8 mouse cellular contexts compared by ENCODE assay signal in the genomic region with DNA sequence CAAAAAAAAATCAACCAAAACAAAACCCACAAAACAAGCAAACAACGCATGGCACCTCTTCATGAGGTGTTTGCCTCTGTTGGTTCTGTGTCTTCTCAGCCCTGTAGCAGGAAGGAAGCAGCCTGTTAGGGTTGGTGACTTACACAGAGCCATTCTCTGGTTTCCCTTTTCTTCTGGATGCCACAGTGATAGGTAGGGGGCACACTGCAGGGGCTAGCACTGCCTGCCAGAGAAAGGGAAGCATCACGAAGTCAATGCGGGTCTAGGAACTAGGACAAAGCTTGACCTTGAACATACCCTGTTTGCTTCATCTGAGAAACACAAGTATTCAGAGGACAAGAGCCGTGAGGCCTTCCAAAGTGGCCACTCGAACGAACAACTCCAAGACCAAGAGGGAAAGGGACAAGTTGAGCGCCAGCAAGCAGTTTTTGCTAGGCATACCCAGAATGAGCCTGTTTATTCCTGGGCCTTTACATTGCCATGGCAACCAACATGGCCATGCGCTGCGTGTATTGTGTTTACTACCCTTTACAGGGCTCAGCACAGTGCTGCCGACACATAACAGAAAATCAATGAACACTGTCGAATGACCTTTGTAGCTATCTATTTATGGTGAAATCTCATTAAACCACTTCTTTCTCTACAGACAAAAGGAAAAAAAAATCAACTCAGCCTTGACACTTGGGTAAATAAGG.
DNase-seq lines count a peak whose midpoint lies in the region; ATAC-seq and TF ChIP-seq lines count a peak whose summit lies in the region.

No protein-coding gene starts in this region.

- no peaks in the 10 kb centered on the region for H3K9me3 ChIP-seq in ES-E14 (ENCODE audit: control insufficient read depth, insufficient read depth, low read depth, low read length)
- H3K9me3 ChIP-seq in embryonic facial prominence, embryonic 10.5 days, result no peaks in the 10 kb centered on the region
- H3K9me3 ChIP-seq in kidney, embryonic 15.5 days (replicated peaks), result no peaks in the 10 kb centered on the region
- no peaks in the 10 kb centered on the region for H3K9me3 ChIP-seq in midbrain, embryonic 14.5 days (ENCODE audit: control insufficient read depth, low read length)
- peaks cover 6% of the 10 kb centered on the region; the same call in 1 of the 2 replicates for H3K9me3 ChIP-seq in heart, embryonic 12.5 days (replicated peaks)

- H3K4me3 ChIP-seq in ES-E14 (ENCODE audit: insufficient read depth in 1 of 2, low read depth in 1 of 2, low read length in 2 of 2, poor library complexity in 1 of 2, severe bottlenecking in 1 of 2), result no peak overlapping the region
- H3K4me3 ChIP-seq in embryonic facial prominence, embryonic 10.5 days, result no peak overlapping the region
- H3K4me3 ChIP-seq in kidney, embryonic 15.5 days (replicated peaks), result no peak overlapping the region
- H3K4me3 ChIP-seq in midbrain, embryonic 14.5 days (replicated peaks; ENCODE audit: low read depth, low read length), result no peak overlapping the region
- H3K4me3 ChIP-seq in heart, embryonic 12.5 days, result no peak overlapping the region

- WGBS in embryonic facial prominence, embryonic 10.5 days, result 74% methylated on average over 11 of the region's 11 CpGs
- 82% methylated on average over 11 of the region's 11 CpGs for WGBS in kidney, embryonic 15.5 days
- WGBS in midbrain, embryonic 14.5 days, result 24% methylated on average over 11 of the region's 11 CpGs
- 72% methylated on average over 11 of the region's 11 CpGs for WGBS in heart, embryonic 12.5 days

- no peak overlapping the region for H3K4me2 ChIP-seq in kidney, embryonic 15.5 days
- peak overlapping the region; percentile 5 for H3K4me2 ChIP-seq in midbrain, embryonic 14.5 days (ENCODE audit: low read length)
- no peak overlapping the region for H3K4me2 ChIP-seq in heart, embryonic 12.5 days

- DNase-seq in ES-E14 (ENCODE audit: low read depth, low spot score), result no peak
- DNase-seq in embryonic facial prominence, embryonic 10.5 days (ENCODE audit: low spot score), result peak; percentile 21
- peak; percentile 82 for DNase-seq in midbrain, embryonic 14.5 days
- DNase-seq in thymus, adult 18-20 months, result no peak
- DNase-seq in heart, adult 18-20 months, result no peak

- H3K4me1 ChIP-seq in ES-E14 (ENCODE audit: control insufficient read depth in 2 of 2, insufficient read depth in 2 of 2, low read length in 2 of 2, poor library complexity in 1 of 2), result no peaks in the 10 kb centered on the region
- no peaks in the 10 kb centered on the region for H3K4me1 ChIP-seq in embryonic facial prominence, embryonic 10.5 days
- H3K4me1 ChIP-seq in kidney, embryonic 15.5 days, result 0 out of 2 replicates have a peak, but pooled peaks cover 6% of the 10 kb centered on the region
- H3K4me1 ChIP-seq in midbrain, embryonic 14.5 days (ENCODE audit: control insufficient read depth, insufficient read depth, low read length), result no peaks in the 10 kb centered on the region
- H3K4me1 ChIP-seq in heart, embryonic 12.5 days (replicated peaks), result peaks cover 2% of the 10 kb centered on the region; the same call in 1 of the 2 replicates

- H3K27ac ChIP-seq in ES-E14 (ENCODE audit: insufficient read depth, low read depth, low read length, poor library complexity, severe bottlenecking), result no peak overlapping the region
- H3K27ac ChIP-seq in embryonic facial prominence, embryonic 10.5 days (replicated peaks), result no peak overlapping the region
- H3K27ac ChIP-seq in kidney, embryonic 15.5 days, result peak overlapping the region; percentile 79
- 0 out of 2 replicates have a peak overlapping the region, but pooled peaks have one; percentile 0 for H3K27ac ChIP-seq in midbrain, embryonic 14.5 days (replicated peaks; ENCODE audit: low read depth, low read length)
- no peak overlapping the region for H3K27ac ChIP-seq in heart, embryonic 12.5 days (ENCODE audit: poor library complexity, severe bottlenecking)

- in situ Hi-C loops in ES-E14 (cut with MboI; ENCODE audit: low sequenced_read_pairs in 2 of 2, unreplicated experiment in 2 of 2), result no loop called here

- no peak for ATAC-seq in kidney, embryonic 15.5 days (replicated peaks; ENCODE audit: low FRiP score)
- peak; percentile 87 for ATAC-seq in midbrain, embryonic 14.5 days (ENCODE audit: low FRiP score, low TSS enrichment)
- ATAC-seq in heart, embryonic 12.5 days (ENCODE audit: insufficient number of reproducible peaks, low FRiP score), result no peak
- ATAC-seq in granulocyte monocyte progenitor cell, adult 5-6 weeks (replicated peaks; ENCODE audit: poor library complexity, severe bottlenecking), result no peak

- H3K27me3 ChIP-seq in embryonic facial prominence, embryonic 10.5 days (replicated peaks; ENCODE audit: low read depth, poor library complexity, severe bottlenecking), result no peaks in the 10 kb centered on the region
- H3K27me3 ChIP-seq in kidney, embryonic 15.5 days, result no peaks in the 10 kb centered on the region
- no peaks in the 10 kb centered on the region for H3K27me3 ChIP-seq in midbrain, embryonic 14.5 days (ENCODE audit: control insufficient read depth, insufficient read depth, low read length)
- no peaks in the 10 kb centered on the region for H3K27me3 ChIP-seq in heart, embryonic 12.5 days (replicated peaks)

- H3K9ac ChIP-seq in ES-E14 (ENCODE audit: insufficient read depth, low read depth, low read length, poor library complexity, severe bottlenecking), result no peak overlapping the region
- H3K9ac ChIP-seq in kidney, embryonic 15.5 days, result no peak overlapping the region
- no peak overlapping the region for H3K9ac ChIP-seq in midbrain, embryonic 14.5 days (replicated peaks; ENCODE audit: low read length)
- no peak overlapping the region for H3K9ac ChIP-seq in heart, embryonic 12.5 days

- H3K36me3 ChIP-seq in ES-E14 (ENCODE audit: control insufficient read depth, insufficient read depth, low read length, poor library complexity, severe bottlenecking), result no peaks in the 10 kb centered on the region
- no peaks in the 10 kb centered on the region for H3K36me3 ChIP-seq in embryonic facial prominence, embryonic 10.5 days (replicated peaks)
- no peaks in the 10 kb centered on the region for H3K36me3 ChIP-seq in kidney, embryonic 15.5 days
- no peaks in the 10 kb centered on the region for H3K36me3 ChIP-seq in midbrain, embryonic 14.5 days (ENCODE audit: control insufficient read depth, insufficient read depth, low read length)
- no peaks in the 10 kb centered on the region for H3K36me3 ChIP-seq in heart, embryonic 12.5 days

TF ChIP-seq in ES-E14, 5 proteins besides CTCF, POLR2A, EP300 and RAD21:
- TF ChIP-seq CHD2 (IDR thresholded peaks at IDR 0.05; ENCODE audit: low read depth, low read length) (no peak), ZNF384 (IDR thresholded peaks at IDR 0.05; ENCODE audit: low read depth, low read length) (0 out of 2 replicates have a peak, but pooled peaks have one; percentile 6)

Comparison
In these comparisons a context has a peak if more than half of its experiments do, and no peak if none do; other contexts are left out.
1. DNase-seq: peak in embryonic facial prominence, embryonic 10.5 days (single experiment) and midbrain, embryonic 14.5 days (single experiment); none in ES-E14 (single experiment), thymus, adult 18-20 months (0 of 2) and heart, adult 18-20 months (0 of 2).
2. H3K27ac ChIP-seq: peak in kidney, embryonic 15.5 days (single experiment) and midbrain, embryonic 14.5 days (single experiment); none in ES-E14 (single experiment), embryonic facial prominence, embryonic 10.5 days (single experiment) and heart, embryonic 12.5 days (single experiment).